Mouse (Mus musculus) olfactory bulb, adult 2 months (tissue): ENCODE results near the gene Cotl1. TPM values are rescaled to one million over a fixed set of nuclear protein-coding genes. Genes with fewer than 3 reads are reported as not detected.

Experiments
- H3K27ac ChIP-seq: fragments of 200-500 bp; 2 replicates; pipeline ENCODE4 v1.5.1; 2012; ENCODE audit warnings: low read depth, low read length; ENCODE audit not compliant: insufficient read depth
- H3K4me1 ChIP-seq: fragments of 200-500 bp; 2 replicates; pipeline ENCODE4 v1.6.1; 2012; ENCODE audit warnings: low read length; ENCODE audit not compliant: control insufficient read depth, insufficient read depth
- H3K4me3 ChIP-seq: fragments of 200-500 bp; 2 replicates; pipeline ENCODE4 v1.5.1; 2012; ENCODE audit warnings: mild to moderate bottlenecking, low read depth, low read length, moderate library complexity; ENCODE audit not compliant: insufficient read depth
- CTCF ChIP-seq: fragments of 200-500 bp; IDR thresholded peaks from 2 replicates; pipeline ENCODE4 v1.5.1; 2012; ENCODE audit warnings: low read depth, mild to moderate bottlenecking, low read length, moderate library complexity; ENCODE audit not compliant: insufficient read depth
- POLR2A ChIP-seq: fragments of 200-500 bp; IDR thresholded peaks from 2 replicates; pipeline ENCODE4 v1.6.1; 2012; ENCODE audit warnings: mild to moderate bottlenecking, low read depth, low read length, moderate library complexity; ENCODE audit not compliant: insufficient read depth
- WGBS: fragments of 180-500 bp; shearing (Covaris S2); methylation state at CpG from one replicate; pipeline ENCODE4 v1.1.7; 2018; 5-methylcytosine and 5-hydroxymethylcytosine counted together
- polyA plus RNA-seq: library from polyadenylated mRNA; stranded (reverse); fragments of >200 nt; gene quantifications from 2 replicates; pipeline ENCODE4 v1.2.4, GENCODE M21; 2012; ENCODE audit warnings: low replicate concordance; ENCODE audit not compliant: missing spikeins, insufficient read depth, insufficient read length

The Cotl1 gene
- polyA plus RNA-seq, 1 experiment: not detected

DNA sequence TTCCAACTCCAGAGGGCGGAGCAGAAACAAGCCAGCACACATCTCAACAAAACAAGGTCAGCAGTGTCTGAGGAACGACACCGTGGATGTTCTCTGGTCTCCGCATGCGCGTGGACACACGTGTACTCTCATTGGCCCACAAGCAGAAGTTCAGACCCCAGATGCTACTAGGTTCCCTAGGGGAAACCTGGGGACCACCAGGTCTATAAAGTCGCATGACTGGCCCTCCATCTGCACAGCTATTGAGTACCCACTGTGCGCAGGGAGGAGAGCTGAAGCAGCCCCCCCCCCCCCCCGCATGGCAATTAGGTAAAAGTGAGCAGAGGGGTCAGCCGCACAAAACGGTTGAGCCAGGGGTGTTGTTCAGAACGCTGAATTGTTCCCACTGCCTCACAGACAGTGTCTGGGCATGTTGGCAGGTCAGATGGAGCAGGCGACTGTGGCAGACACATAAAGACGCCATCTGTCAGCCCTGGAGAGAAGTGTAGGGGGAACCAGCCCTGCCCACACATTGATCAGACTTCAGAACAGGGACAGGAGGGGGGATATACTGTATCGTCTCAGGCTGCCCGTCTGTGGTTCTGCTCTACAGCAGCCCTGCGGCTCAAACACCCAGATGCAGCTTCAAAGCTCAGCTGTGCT is 54.5 kb downstream of the Cotl1 start:
- Histone ChIP-seq H3K27ac (no peak overlapping the region), H3K4me3 (no peak overlapping the region), H3K4me1 (peaks cover 7% of the 10 kb centered on the region; the same call in 1 of the 2 replicates)
- TF ChIP-seq CTCF (no peak), POLR2A (no peak)
- WGBS: 60% methylated on average over 18 of the region's 18 CpGs

DNA sequence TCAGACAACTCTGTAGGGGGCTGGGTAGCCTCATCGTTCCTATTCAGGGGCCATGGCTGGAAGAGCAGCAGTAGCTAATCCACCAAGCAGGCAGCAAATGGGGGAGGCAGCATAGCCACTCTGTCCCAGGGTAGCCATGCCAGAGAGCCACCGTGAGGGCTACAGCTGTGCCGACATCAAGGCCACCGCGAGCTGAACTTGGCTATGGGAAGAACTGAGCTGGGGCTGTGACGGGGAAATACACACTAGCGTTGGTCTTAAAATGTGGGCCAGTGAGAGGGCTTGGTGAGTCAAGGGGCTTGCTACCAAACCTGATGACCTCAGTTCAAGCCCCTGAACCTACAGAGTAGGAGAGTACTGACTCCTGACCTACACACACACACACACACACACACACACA is 55.7 kb downstream of the Cotl1 start:
- no peak overlapping the region for H3K27ac ChIP-seq
- H3K4me1 ChIP-seq: peaks cover 7% of the 10 kb centered on the region; the same call in 1 of the 2 replicates
- H3K4me3 ChIP-seq: no peak overlapping the region
- 81% methylated on average over 7 of the region's 7 CpGs for WGBS
- no peak for TF ChIP-seq POLR2A
- TF ChIP-seq CTCF: no peak

DNA sequence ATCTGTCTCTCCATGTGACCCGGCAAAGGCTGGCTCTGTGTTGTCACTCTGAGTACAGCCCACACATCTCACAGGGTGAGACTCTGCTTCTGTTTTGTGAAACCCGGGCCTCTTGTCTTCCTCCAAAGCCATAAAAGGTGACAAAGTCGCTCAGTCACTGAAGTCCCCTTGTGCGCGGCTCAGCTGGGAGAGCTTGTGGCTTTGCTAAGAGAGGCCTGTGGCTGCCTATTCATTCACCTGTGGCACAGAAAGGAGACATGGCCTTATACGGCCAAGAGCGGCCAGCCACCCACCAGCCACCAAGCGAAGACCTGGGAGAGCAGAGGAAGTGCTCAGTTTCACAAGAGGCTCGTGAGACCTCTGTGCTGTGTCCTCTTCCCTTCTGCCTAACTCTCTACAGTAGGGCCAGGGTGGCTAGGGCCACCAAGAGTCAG is 56.2 kb downstream of the Cotl1 start:
- no peak for TF ChIP-seq POLR2A
- H3K4me3 ChIP-seq: no peak overlapping the region
- 69% methylated on average over 9 of the region's 9 CpGs for WGBS
- peaks cover 7% of the 10 kb centered on the region; the same call in 1 of the 2 replicates for H3K4me1 ChIP-seq
- H3K27ac ChIP-seq: no peak overlapping the region

DNA sequence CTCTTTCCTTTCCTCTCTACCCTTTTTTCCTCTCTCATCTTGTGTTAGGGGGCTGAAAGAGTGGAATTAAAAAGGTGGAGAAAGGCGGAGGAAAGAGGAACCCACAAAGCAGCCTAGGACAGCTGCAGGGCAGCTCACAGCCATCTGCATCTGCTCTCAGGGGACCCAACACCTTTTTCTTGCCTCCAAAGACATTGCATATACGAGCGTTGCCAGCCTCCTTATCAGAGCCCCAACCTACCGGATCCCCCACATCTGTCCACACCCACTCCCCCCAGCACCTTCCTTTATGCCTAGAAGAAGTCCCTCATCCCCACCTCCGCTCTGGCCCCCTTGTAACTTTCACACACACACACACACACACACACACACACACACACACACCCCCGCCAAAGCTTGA is 56.8 kb downstream of the Cotl1 start:
- WGBS: 77% methylated on average over 6 of the region's 6 CpGs
- no peak overlapping the region for H3K4me3 ChIP-seq
- TF ChIP-seq POLR2A (no peak), CTCF (no peak)
- no peak overlapping the region for H3K27ac ChIP-seq
- peaks cover 12% of the 10 kb centered on the region for H3K4me1 ChIP-seq

DNA sequence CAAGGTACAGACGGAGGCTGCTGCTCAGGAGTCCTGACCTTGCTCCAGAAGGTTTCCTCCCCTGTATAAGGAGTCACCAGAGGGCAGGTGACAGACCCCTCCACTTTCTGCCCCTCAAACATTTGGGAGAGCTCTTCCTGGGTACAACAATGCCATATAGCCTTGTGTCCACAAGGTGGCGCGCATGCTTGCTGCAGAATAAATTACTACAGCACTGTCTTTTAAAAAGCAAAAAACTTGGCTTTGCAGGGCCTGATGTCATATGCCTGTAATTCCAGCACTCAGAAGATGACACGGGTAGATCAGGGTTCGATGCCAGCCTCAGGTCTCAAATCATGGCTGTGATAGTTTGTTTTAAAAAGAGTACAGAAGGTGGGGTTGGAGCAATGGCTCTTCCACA is 57.6 kb downstream of the Cotl1 start:
- peaks cover 13% of the 10 kb centered on the region for H3K4me1 ChIP-seq
- H3K4me3 ChIP-seq: no peak overlapping the region
- 5% methylated on average over 5 of the region's 5 CpGs for WGBS
- TF ChIP-seq POLR2A (no peak), CTCF (peak; percentile 39)
- H3K27ac ChIP-seq: no peak overlapping the region

DNA sequence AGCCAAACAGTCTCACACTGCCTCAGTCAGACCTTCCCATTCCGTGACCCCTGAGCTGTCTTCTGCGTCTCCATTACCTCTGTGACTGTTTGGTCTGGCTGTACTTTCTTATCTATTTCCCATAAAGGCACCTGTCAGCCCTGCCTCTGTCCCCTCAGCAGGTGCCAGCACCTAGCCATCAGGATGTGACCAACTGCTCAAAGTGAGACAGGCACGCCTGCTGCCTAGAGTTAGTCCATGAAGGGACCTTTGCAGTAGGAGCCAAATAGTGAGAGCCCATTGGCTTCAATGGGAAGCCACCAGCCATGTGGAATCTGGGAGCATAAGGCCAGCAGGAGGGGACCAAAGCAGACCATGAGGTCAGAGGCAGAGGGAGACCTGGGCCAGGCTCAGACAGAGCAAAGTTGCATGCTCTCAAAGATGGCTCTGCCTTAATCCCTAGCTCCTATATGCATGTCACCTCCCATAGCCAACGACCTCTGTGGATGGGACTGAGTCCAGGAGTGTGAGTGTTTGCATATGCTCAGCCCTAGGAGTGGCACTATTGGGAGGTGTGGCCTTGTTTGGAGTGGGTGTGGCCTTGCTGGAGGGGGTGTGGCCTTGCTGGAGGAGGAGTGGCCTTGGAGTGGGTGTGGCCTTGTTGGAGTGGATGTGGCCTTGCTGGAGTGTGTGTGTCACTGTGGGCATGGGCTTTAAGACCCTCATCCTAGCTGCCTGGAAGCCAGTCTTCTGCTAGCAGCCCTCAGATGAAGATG is 59.1 kb downstream of the Cotl1 start:
- H3K27ac ChIP-seq: no peak overlapping the region
- TF ChIP-seq CTCF (no peak), POLR2A (no peak)
- WGBS: 82% methylated on average over 4 of the region's 4 CpGs
- no peak overlapping the region for H3K4me3 ChIP-seq
- H3K4me1 ChIP-seq: peaks cover 24% of the 10 kb centered on the region

DNA sequence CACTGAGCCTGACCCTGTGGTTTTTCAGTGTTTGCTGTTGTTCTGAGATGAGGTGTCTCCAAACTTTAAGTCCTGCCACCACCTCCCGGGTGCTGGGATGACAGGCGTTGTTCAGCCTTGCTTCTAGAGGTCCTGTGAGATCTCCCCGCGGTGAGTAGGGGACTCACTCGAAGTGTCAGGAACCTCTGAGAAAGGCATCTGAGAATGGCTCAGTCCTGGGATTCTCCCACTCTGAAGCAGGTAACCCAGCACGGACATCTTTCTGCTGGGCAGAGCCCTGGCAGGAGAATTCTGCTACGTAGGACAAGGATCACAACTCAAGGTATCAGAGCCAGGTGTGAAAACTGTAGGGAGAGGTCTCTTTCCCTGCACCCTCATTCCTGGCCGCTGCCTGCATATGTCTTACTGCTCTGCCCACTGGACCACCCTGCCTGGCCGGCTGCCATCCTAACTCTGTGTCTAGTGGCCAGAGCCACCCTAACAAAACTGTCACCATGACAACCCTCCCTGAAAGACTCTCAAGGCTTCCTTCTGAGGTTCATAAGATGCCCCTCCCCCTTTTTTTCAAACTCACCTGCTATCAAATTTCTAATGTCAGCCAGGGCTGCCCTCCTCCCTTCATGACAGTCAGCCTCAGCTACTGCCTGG is 59.8 kb downstream of the Cotl1 start:
- 86% methylated on average over 9 of the region's 9 CpGs for WGBS
- TF ChIP-seq POLR2A: no peak
- no peak for TF ChIP-seq CTCF
- H3K4me1 ChIP-seq: peaks cover 24% of the 10 kb centered on the region

DNA sequence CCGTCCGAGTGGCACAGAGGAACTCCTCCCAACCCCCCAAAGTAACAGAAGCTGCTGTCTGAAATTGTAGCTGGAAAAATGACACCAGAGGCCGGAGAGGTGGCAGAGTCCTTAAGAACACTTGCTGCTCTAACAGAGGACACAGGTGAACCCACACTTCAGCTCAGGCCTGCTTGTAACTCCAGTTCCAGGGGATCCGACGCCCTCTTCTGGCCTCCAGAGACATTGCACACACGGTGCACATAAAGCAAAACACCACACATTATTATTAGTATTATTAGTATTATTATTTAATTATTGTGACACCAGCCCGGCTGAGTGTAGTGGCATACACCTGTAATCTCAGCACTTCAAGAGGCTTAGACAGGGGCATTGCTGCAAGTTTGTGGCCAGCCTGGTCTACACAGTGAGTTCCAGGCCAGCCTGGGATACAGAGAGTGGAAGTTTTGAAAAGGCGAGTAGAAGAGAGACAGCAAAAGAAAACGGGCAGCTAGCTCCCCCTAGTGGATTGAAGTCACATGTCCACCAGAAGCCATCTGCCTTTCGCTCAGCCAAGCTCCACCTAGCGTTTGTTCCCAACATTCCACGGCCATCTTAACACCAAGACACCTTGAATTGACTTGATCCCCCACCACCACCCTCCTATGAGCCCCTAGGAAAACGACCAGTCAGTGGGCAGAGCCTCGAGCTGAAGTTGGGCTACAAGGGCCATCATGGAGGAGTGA is 61.2 kb downstream of the Cotl1 start:
- Histone ChIP-seq H3K4me3 (no peak overlapping the region), H3K27ac (no peak overlapping the region; the same call in 1 of the 2 replicates), H3K4me1 (peaks cover 22% of the 10 kb centered on the region)
- TF ChIP-seq CTCF (peak; percentile 81), POLR2A (no peak)
- 25% methylated on average over 14 of the region's 14 CpGs for WGBS

More for the DNA sequence above, 59.8 kb downstream of the Cotl1 start:
- no peak overlapping the region for H3K4me3 ChIP-seq
- no peak overlapping the region for H3K27ac ChIP-seq
